Mouse (Mus musculus) A20 (cell line): ENCODE data around the gene Sec14l1.
"Not testable (repeated sequence)": the region's sequence is repeated elsewhere in the genome, so short reads cannot be mapped to it uniquely, and the experiment has no call there.

Experiments used
- DNase-seq: peaks from one replicate; pipeline ENCODE4 v3.0.0-alpha.2; 2011; ENCODE audit warnings: low read depth, low spot score

Sec14l1 gene

DNA sequence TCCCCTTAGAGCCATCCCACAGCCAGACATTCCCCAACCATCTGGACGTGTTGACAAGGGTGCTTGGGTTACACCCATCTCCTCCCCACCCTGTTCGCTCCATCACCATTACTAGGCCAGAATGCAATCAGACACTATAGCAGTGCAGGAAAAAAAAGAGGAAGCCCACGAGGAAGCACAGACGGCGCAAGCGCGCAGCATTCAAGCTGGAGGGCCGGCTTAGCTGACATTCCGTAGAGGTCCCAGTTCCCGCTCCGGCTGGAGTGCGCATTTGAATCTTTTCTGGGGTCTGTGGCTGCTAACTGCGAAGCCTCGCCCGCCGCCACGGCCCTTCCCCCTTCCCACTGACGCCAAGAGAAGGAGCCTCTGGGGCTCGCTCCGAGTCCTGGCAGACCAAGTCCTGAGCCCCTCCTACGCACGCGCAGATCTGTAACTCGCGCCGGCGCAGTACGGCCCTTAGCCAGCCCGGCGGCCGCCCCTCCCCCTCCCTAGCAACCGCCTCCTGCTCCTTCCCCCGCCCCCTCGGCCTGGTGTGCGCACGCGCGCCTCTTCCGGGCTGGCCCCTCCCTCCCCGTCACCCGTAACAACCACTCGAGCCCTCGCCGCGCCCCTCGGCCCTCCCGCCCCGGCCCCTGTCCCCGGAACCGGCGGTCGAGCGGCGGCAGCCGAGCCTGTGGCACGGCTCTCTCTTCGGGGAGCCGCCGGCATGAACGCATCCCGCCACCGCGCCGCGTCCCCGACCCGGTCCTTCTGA is at the start of gene Sec14l1:
TSS of gene Sec14l1 (plus strand) at position 577 of the 754 bp plus-strand sequence.
- peak; percentile 99 for DNase-seq

- DNase-seq, result not testable (repeated sequence)
Observed at GRCm38 (mm10) chr11:117065602-117066001, 49.4 kb upstream of the Sec14l1 start.

DNA sequence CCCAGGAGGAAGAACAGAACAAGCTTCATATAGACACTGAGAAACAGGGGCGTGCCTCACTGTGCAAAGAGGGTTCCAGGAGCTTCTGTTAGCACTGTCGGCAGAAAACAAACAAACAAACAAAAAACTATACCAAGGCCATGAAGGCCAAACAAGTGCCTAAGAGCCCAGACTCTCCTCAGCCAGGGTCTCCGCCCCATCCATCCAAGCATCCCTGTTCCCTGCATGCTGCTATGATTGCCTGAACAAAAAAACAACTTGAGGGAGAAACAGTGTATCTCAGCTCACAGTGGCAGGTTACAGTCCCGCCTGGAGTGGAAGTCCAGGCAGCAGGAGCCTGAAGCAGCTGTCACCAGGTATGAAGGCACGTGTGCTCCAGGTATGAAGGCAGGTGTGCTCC is 48.2 kb upstream of the Sec14l1 start:
- DNase-seq, result no peak

DNA sequence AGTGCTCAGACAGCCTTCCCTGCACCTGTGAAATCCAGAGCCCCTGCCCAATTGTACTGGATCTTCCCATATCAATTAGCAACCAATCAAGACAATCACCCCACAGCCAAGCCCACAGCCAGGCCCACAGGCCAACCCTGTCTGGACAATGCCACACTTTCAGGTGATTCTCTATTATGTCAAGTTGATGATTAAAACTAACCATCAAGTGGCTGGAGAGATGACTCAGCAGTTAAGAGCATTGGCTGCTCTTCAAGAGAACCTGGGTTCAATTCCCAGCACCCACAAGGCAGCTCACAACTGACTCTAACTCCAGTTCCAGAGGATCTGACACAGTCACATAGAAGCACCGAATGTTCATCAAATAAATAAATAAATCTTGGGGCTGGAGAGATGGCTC is 46.6 kb upstream of the Sec14l1 start:
- no peak for DNase-seq

DNA sequence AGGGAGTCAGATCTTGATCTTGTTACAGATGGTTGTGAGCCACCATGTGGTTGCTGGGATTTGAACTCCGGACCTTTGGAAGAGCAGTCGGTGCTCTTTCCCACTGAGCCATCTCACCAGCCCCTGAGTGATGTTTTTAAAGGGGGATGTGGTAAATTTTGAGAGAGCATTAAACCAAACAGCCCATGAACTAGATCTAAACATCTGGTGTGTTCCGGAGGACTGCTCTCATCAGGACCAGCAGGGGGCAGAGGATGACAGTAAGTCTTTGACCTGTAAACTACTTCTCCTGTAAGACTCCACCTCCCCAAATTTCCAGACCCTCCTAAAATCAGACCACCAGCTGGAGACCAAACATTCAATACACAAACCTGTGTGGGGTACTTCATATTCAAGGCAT is 45.9 kb upstream of the Sec14l1 start:
- peak; percentile 67 for DNase-seq

- DNase-seq, result peak; percentile 87
Observed at GRCm38 (mm10) chr11:117070711-117071110, 44.3 kb upstream of the Sec14l1 start.

- peak; percentile 90 for DNase-seq
Observed at GRCm38 (mm10) chr11:117072128-117072527, 42.8 kb upstream of the Sec14l1 start.

- peak; percentile 44 for DNase-seq
Observed at GRCm38 (mm10) chr11:117073426-117073825, 41.5 kb upstream of the Sec14l1 start.

- DNase-seq, result peak; percentile 93
Observed at GRCm38 (mm10) chr11:117076576-117077196, 38.3 kb upstream of the Sec14l1 start.

DNA sequence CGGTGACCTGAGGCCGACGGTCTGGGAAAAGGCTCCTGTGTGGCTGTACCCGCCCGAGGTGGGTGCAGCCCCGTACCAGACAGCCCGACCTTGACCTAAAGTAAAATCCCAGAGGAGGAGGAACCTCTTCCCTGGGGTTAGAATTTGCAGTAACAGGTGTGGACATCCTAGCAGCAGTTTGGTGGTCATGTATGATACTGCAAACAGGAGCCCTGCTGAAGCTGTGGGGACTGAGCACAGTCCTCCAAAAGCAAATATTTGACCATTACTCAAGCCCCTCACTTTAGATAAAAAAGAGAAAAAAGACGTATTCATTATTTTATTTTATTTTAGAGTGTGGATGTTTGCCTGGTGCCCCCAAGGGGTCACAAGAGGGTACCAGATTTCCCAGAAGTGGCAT is 37.7 kb upstream of the Sec14l1 start:
- DNase-seq, result no peak

- DNase-seq, result no peak
Observed at GRCm38 (mm10) chr11:117077902-117078301, 37.1 kb upstream of the Sec14l1 start.

- DNase-seq, result no peak
Observed at GRCm38 (mm10) chr11:117078637-117079240, 36.2 kb upstream of the Sec14l1 start.

- no peak for DNase-seq
Observed at GRCm38 (mm10) chr11:117079651-117080190, 35.2 kb upstream of the Sec14l1 start.

DNA sequence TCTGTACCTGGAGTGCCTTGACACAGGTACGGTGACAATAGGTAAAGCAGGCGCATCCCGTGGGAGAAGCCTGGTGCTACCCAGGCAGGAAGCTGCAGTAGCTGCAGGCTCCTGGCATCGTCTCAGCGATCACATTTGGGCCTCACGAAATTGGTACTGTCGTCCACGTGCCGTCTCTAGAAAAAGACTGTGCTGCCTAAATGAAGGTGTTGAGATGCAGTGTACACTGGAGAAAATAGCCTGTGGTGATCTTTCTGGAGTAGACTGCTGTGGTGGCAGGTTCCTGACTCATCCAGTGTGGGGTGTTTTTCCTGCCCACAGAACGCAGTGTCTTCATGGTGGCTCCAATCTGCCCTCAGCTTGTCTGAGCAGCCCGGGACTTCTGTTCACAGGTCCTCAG is 34.8 kb upstream of the Sec14l1 start:
- no peak for DNase-seq

- peak; percentile 70 for DNase-seq
Observed at GRCm38 (mm10) chr11:117081165-117082064, 33.6 kb upstream of the Sec14l1 start.

GRCm38 (mm10) chr11:117082353-117082934 is 32.5 kb upstream of the Sec14l1 start:
- DNase-seq, result no peak

- no peak for DNase-seq
Observed at GRCm38 (mm10) chr11:117083052-117083881, 31.7 kb upstream of the Sec14l1 start.

DNA sequence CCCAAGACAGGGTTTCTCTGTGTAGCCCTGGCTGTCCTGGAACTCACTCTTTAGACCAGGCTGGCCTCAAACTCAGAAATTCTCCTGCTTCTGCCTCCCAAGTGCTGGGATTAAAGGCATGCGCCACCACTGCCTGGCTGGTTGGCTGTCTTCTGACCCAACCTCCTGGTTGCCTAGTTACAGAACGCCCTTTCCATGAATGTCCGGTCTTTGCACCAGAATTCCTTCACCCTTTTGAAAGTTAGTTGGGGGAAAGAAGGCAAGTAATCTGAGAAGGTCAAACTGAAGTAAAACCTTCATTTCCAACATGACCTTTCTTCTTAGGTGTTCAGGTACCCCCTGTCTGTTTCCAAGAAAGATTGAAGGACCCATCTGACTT is 31.1 kb upstream of the Sec14l1 start:
- DNase-seq, result not testable (repeated sequence)

DNA sequence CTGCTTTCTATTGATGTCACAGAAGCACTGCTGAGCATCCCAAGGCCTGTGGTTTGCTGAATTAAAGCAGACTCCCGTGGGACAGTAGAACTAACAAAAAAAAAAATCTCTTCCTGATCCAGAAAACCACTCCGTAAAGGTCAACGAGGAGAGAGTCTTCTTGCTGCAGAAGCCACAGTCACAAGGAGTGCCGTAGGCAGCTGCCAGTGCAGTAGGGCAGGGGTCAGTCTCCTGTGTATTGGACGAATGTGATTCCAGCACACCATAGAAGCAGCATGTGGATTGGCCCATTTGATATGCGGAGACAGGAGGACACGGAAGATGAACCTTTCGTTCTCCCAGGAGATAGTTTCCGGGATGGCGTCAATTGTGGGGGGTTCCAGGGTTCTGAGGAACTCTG is 28.8 kb upstream of the Sec14l1 start:
- no peak for DNase-seq
